Mouse (Mus musculus) forebrain, embryonic 11.5 days (tissue): ENCODE measurements at regions not wholly inside any gene's neighbourhood (a gene's known extent, or its start where the extent isn't known, plus 50 kb on each side); places are given as distances from the start of the nearest gene placed in this dataset.

ENCODE experiments used
- ATAC-seq: fragments of 200-750 bp; cut with Nextera tagmentation; replicated peaks from 2 replicates; pipeline ENCODE4 v1.8.0; 2017; ENCODE audit warnings: moderate TSS enrichment; ENCODE audit not compliant: low FRiP score
- DNase-seq: peaks from one replicate; pipeline ENCODE4 v3.0.0-alpha.2; 2017; ENCODE audit warnings: low spot score
- H3K27ac ChIP-seq: fragments of 300-500 bp; sonication (generic); 2 replicates; pipeline ENCODE4 v1.5.1; 2014; ENCODE audit warnings: low read depth, low read length
- H3K27me3 ChIP-seq: fragments of 300-500 bp; sonication (generic); 2 replicates; pipeline ENCODE4 v1.6.1; 2014; ENCODE audit warnings: mild to moderate bottlenecking, low read length, mixed read lengths; ENCODE audit not compliant: control insufficient read depth, insufficient read depth
- H3K36me3 ChIP-seq: fragments of 300-500 bp; sonication (generic); 2 replicates; pipeline ENCODE4 v1.6.1; 2014; ENCODE audit warnings: mild to moderate bottlenecking, low read length, moderate library complexity, mixed read lengths; ENCODE audit not compliant: control insufficient read depth, insufficient read depth
- H3K4me1 ChIP-seq: fragments of 300-500 bp; sonication (generic); replicated peaks from 2 replicates; pipeline ENCODE4 v1.6.1; 2014; ENCODE audit warnings: low read length, mixed read lengths; ENCODE audit not compliant: control insufficient read depth, insufficient read depth
- H3K4me2 ChIP-seq: fragments of 300-500 bp; sonication (generic); 2 replicates; pipeline ENCODE4 v1.6.1; 2014; ENCODE audit warnings: low read depth, mild to moderate bottlenecking, low read length, moderate library complexity, mixed read lengths; ENCODE audit not compliant: severe bottlenecking
- H3K4me3 ChIP-seq: fragments of 300-500 bp; sonication (generic); 2 replicates; pipeline ENCODE4 v1.5.1; 2014; ENCODE audit warnings: low read depth, low read length
- H3K9ac ChIP-seq: fragments of 300-500 bp; sonication (generic); 2 replicates; pipeline ENCODE4 v1.6.1; 2014; ENCODE audit warnings: low read length
- H3K9me3 ChIP-seq: fragments of 300-500 bp; sonication (generic); 2 replicates; pipeline ENCODE4 v1.6.1; 2016; ENCODE audit warnings: low read length, mixed read lengths; ENCODE audit not compliant: control insufficient read depth
- WGBS: fragments of 180-500 bp; shearing (Covaris S2); extraction: QIAGEN DNeasy Blood & Tissue Kit; methylation state at CpG from one replicate; pipeline ENCODE4 v1.1.7; 2014; 5-methylcytosine and 5-hydroxymethylcytosine counted together

- ATAC-seq: no peak
- DNase-seq: no peak
- H3K36me3 ChIP-seq: no peaks in the 10 kb centered on the region
These were observed 53.0 kb downstream of the Gm12689 start for GRCm38 (mm10) chr4:99348674-99349073.

GRCm38 (mm10) chr4:99353122-99353774, 57.5 kb downstream of the Gm12689 start:
- H3K4me1 ChIP-seq: peaks cover 5% of the 10 kb centered on the region; the same call in 1 of the 2 replicates
- H3K4me2 ChIP-seq: no peak overlapping the region
- 6% methylated on average over 8 of the region's 8 CpGs for WGBS
- H3K27me3 ChIP-seq: no peaks in the 10 kb centered on the region
- no peaks in the 10 kb centered on the region for H3K36me3 ChIP-seq
- no peak overlapping the region for H3K9ac ChIP-seq
- ATAC-seq: no peak
- no peak overlapping the region for H3K4me3 ChIP-seq
- H3K9me3 ChIP-seq: peaks cover 4% of the 10 kb centered on the region; the same call in 1 of the 2 replicates
- DNase-seq: no peak
- H3K27ac ChIP-seq: no peak overlapping the region

More at GRCm38 (mm10) chr4:99348674-99349073, 53.0 kb downstream of the Gm12689 start:
- H3K9me3 ChIP-seq: peaks cover 4% of the 10 kb centered on the region; the same call in 1 of the 2 replicates
- no peak overlapping the region for H3K27ac ChIP-seq
- 67% methylated on average over 5 of the region's 5 CpGs for WGBS
- 0 out of 2 replicates have a peak, but pooled peaks cover 3% of the 10 kb centered on the region for H3K4me1 ChIP-seq
- H3K4me2 ChIP-seq: no peak overlapping the region
- no peak overlapping the region for H3K4me3 ChIP-seq
- H3K27me3 ChIP-seq: no peaks in the 10 kb centered on the region
- H3K9ac ChIP-seq: no peak overlapping the region

GRCm38 (mm10) chr4:99354241-99354640, 58.5 kb downstream of the Gm12689 start:
- Histone ChIP-seq H3K4me1 (peaks cover 5% of the 10 kb centered on the region; the same call in 1 of the 2 replicates), H3K27me3 (no peaks in the 10 kb centered on the region), H3K4me2 (peak overlapping the region; percentile 24; the same call in 1 of the 2 replicates), H3K27ac (no peak overlapping the region), H3K4me3 (no peak overlapping the region; the same call in 1 of the 2 replicates), H3K9me3 (no peaks in the 10 kb centered on the region), H3K9ac (no peak overlapping the region), H3K36me3 (no peaks in the 10 kb centered on the region)
- no peak for DNase-seq
- ATAC-seq: no peak
- 44% methylated on average over 16 of the region's 17 CpGs for WGBS

- DNase-seq (no peak), ATAC-seq (no peak)
- Histone ChIP-seq H3K9ac (no peak overlapping the region), H3K36me3 (no peaks in the 10 kb centered on the region), H3K4me3 (no peak overlapping the region; the same call in 1 of the 2 replicates), H3K4me1 (peaks cover 5% of the 10 kb centered on the region; the same call in 1 of the 2 replicates), H3K27ac (no peak overlapping the region), H3K9me3 (peaks cover 2% of the 10 kb centered on the region; the same call in 1 of the 2 replicates), H3K27me3 (no peaks in the 10 kb centered on the region), H3K4me2 (peak overlapping the region; percentile 24; the same call in 1 of the 2 replicates)
- WGBS: 31% methylated on average over 9 of the region's 9 CpGs
These were observed 59.1 kb downstream of the Gm12689 start for GRCm38 (mm10) chr4:99354835-99355234.

- Histone ChIP-seq H3K4me1 (no peaks in the 10 kb centered on the region), H3K9ac (no peak overlapping the region), H3K9me3 (no peaks in the 10 kb centered on the region), H3K36me3 (no peaks in the 10 kb centered on the region), H3K27me3 (no peaks in the 10 kb centered on the region), H3K4me3 (no peak overlapping the region), H3K4me2 (no peak overlapping the region), H3K27ac (no peak overlapping the region)
- ATAC-seq (no peak), DNase-seq (no peak)
- 91% methylated on average over 9 of the region's 9 CpGs for WGBS
These were observed 72.3 kb downstream of the Gm12689 start for GRCm38 (mm10) chr4:99368036-99368435.

- DNase-seq: no peak
- WGBS: 93% methylated on average over 5 of the region's 5 CpGs
- 0 out of 2 replicates have a peak, but pooled peaks cover 3% of the 10 kb centered on the region for H3K4me1 ChIP-seq
- H3K27me3 ChIP-seq: no peaks in the 10 kb centered on the region
- H3K9me3 ChIP-seq: no peaks in the 10 kb centered on the region
- H3K27ac ChIP-seq: no peak overlapping the region
- no peak overlapping the region for H3K4me2 ChIP-seq
- no peak for ATAC-seq
- no peaks in the 10 kb centered on the region for H3K36me3 ChIP-seq
- no peak overlapping the region for H3K9ac ChIP-seq
- H3K4me3 ChIP-seq: no peak overlapping the region
These were observed 75.5 kb downstream of the Gm12689 start for GRCm38 (mm10) chr4:99371162-99371561.

- Histone ChIP-seq H3K36me3 (no peaks in the 10 kb centered on the region), H3K4me3 (no peak overlapping the region), H3K4me2 (no peak overlapping the region), H3K9ac (no peak overlapping the region), H3K9me3 (no peaks in the 10 kb centered on the region), H3K27ac (no peak overlapping the region), H3K27me3 (peaks cover 7% of the 10 kb centered on the region; the same call in 1 of the 2 replicates), H3K4me1 (0 out of 2 replicates have a peak, but pooled peaks cover 9% of the 10 kb centered on the region)
- WGBS: 26% methylated on average over 1 of the region's 1 CpGs
- DNase-seq (peak; percentile 31), ATAC-seq (no peak)
These were observed 80.5 kb downstream of the Gm12689 start for GRCm38 (mm10) chr4:99376171-99376570.

- Histone ChIP-seq H3K9me3 (no peaks in the 10 kb centered on the region), H3K27ac (no peak overlapping the region), H3K4me3 (no peak overlapping the region), H3K27me3 (peaks cover 10% of the 10 kb centered on the region; the same call in 1 of the 2 replicates), H3K4me1 (0 out of 2 replicates have a peak, but pooled peaks cover 9% of the 10 kb centered on the region), H3K4me2 (no peak overlapping the region), H3K36me3 (no peaks in the 10 kb centered on the region), H3K9ac (no peak overlapping the region)
- WGBS: 5% methylated on average over 9 of the region's 9 CpGs
- peak; percentile 74 for DNase-seq
- peak; percentile 69 for ATAC-seq
These were observed 81.2 kb downstream of the Gm12689 start for GRCm38 (mm10) chr4:99376911-99377310.
